Mouse (Mus musculus) neural tube, embryonic 13.5 days (tissue): Measurements from ENCODE around the gene Zg16. TPM values are rescaled to one million over a fixed set of nuclear protein-coding genes. Genes with fewer than 3 reads are reported as not detected.

ENCODE experiments used
- ATAC-seq: fragments of 200-750 bp; cut with Nextera tagmentation; 2 replicates; pipeline ENCODE4 v1.8.0; 2017; ENCODE audit warnings: low read depth, mild to moderate bottlenecking, moderate TSS enrichment, moderate library complexity
- H3K27ac ChIP-seq: fragments of 300-500 bp; sonication (generic); replicated peaks from 2 replicates; pipeline ENCODE4 v1.5.1; 2015; ENCODE audit warnings: moderate library complexity, mild to moderate bottlenecking, inconsistent platforms
- H3K27me3 ChIP-seq: fragments of 300-500 bp; sonication (generic); 2 replicates; pipeline ENCODE4 v1.6.1; 2015; ENCODE audit warnings: mild to moderate bottlenecking, inconsistent platforms
- H3K36me3 ChIP-seq: fragments of 300-500 bp; sonication (generic); 2 replicates; pipeline ENCODE4 v1.6.1; 2015; ENCODE audit warnings: mild to moderate bottlenecking, inconsistent platforms
- H3K4me1 ChIP-seq: fragments of 300-500 bp; sonication (generic); replicated peaks from 2 replicates; pipeline ENCODE4 v1.6.1; 2015; ENCODE audit warnings: inconsistent platforms
- H3K4me2 ChIP-seq: fragments of 300-500 bp; sonication (generic); 2 replicates; pipeline ENCODE4 v1.6.1; 2015; ENCODE audit warnings: inconsistent platforms, mild to moderate bottlenecking, moderate library complexity
- H3K4me3 ChIP-seq: fragments of 300-500 bp; sonication (generic); 2 replicates; pipeline ENCODE4 v1.5.1; 2015; ENCODE audit warnings: mild to moderate bottlenecking, inconsistent platforms
- H3K9ac ChIP-seq: fragments of 300-500 bp; sonication (generic); 2 replicates; pipeline ENCODE4 v1.6.1; 2015; ENCODE audit warnings: moderate library complexity, mild to moderate bottlenecking, inconsistent platforms
- H3K9me3 ChIP-seq: fragments of 300-500 bp; sonication (generic); 2 replicates; pipeline ENCODE4 v1.6.1; 2016; ENCODE audit warnings: inconsistent platforms
- WGBS: fragments of 180-500 bp; shearing (Covaris S2); methylation state at CpG from one replicate; pipeline ENCODE4 v1.1.7; 2015; 5-methylcytosine and 5-hydroxymethylcytosine counted together
- polyA plus RNA-seq: library from polyadenylated mRNA; unstranded; fragments of >200 nt; fragmentation: Nextera tagmentation; extraction: Ambion mirVana; gene quantifications from 2 replicates; pipeline ENCODE4 v1.2.1, GENCODE M21; 2015

Gene Zg16
- polyA plus RNA-seq, 1 experiment from 2014 or later, result not detected

GRCm38 (mm10) chr7:127031244-127031643, 55.9 kb downstream of the Zg16 start:
- Histone ChIP-seq H3K4me2 (no peak overlapping the region), H3K36me3 (peaks cover 28% of the 10 kb centered on the region), H3K4me1 (peaks cover 12% of the 10 kb centered on the region), H3K27me3 (no peaks in the 10 kb centered on the region), H3K9me3 (no peaks in the 10 kb centered on the region), H3K9ac (no peak overlapping the region), H3K4me3 (no peak overlapping the region), H3K27ac (no peak overlapping the region)
- WGBS, result 79% methylated on average over 1 of the region's 1 CpGs
- ATAC-seq, result no peak

GRCm38 (mm10) chr7:127030172-127030571, 57.0 kb downstream of the Zg16 start:
- Histone ChIP-seq H3K36me3 (peaks cover 28% of the 10 kb centered on the region), H3K27me3 (no peaks in the 10 kb centered on the region), H3K4me1 (peaks cover 12% of the 10 kb centered on the region), H3K4me2 (no peak overlapping the region), H3K9ac (no peak overlapping the region), H3K27ac (no peak overlapping the region), H3K9me3 (no peaks in the 10 kb centered on the region), H3K4me3 (no peak overlapping the region)
- WGBS, result 98% methylated on average over 1 of the region's 1 CpGs
- no peak for ATAC-seq

- Histone ChIP-seq H3K27ac (peak overlapping the region; percentile 100), H3K36me3 (peaks cover 35% of the 10 kb centered on the region), H3K4me1 (peaks cover 35% of the 10 kb centered on the region), H3K9ac (peak overlapping the region; percentile 75), H3K9me3 (no peaks in the 10 kb centered on the region), H3K4me2 (peak overlapping the region; percentile 64), H3K27me3 (no peaks in the 10 kb centered on the region), H3K4me3 (peak overlapping the region; percentile 97)
- ATAC-seq, result peak; percentile 5; the same call in 1 of the 2 replicates
- 60% methylated on average over 8 of the region's 8 CpGs for WGBS
Observed at GRCm38 (mm10) chr7:127027885-127028284, 59.2 kb downstream of the Zg16 start.

- Histone ChIP-seq H3K4me2 (peak within 1 kb of the TSS; percentile 99), H3K4me1 (peaks cover 42% of the 10 kb centered on the region), H3K4me3 (peak within 1 kb of the TSS; percentile 97), H3K27me3 (no peaks in the 10 kb centered on the region), H3K27ac (peak within 1 kb of the TSS; percentile 100), H3K9me3 (no peaks in the 10 kb centered on the region), H3K9ac (peak within 1 kb of the TSS; percentile 100), H3K36me3 (peaks cover 35% of the 10 kb centered on the region)
- under 1% methylated on average over 38 of the region's 63 CpGs for WGBS
- peak; percentile 92 for ATAC-seq
Observed at GRCm38 (mm10) chr7:127026984-127027726, 60.0 kb downstream of the Zg16 start, which contains the start of gene Maz. Gene Maz, minus strand, starts transcription at chr7:127027037.

- H3K9me3 ChIP-seq, result no peaks in the 10 kb centered on the region
- WGBS, result no CpG with 5 or more reads among the region's 48 CpGs
- peak overlapping the region; percentile 100 for H3K27ac ChIP-seq
- peak overlapping the region; percentile 100 for H3K9ac ChIP-seq
- H3K27me3 ChIP-seq, result no peaks in the 10 kb centered on the region
- H3K4me2 ChIP-seq, result peak overlapping the region; percentile 99
- peak overlapping the region; percentile 97 for H3K4me3 ChIP-seq
- H3K36me3 ChIP-seq, result peaks cover 34% of the 10 kb centered on the region
- peaks cover 48% of the 10 kb centered on the region for H3K4me1 ChIP-seq
- ATAC-seq, result no peak
Observed at GRCm38 (mm10) chr7:127026616-127026983, 60.5 kb downstream of the Zg16 start.

DNA sequence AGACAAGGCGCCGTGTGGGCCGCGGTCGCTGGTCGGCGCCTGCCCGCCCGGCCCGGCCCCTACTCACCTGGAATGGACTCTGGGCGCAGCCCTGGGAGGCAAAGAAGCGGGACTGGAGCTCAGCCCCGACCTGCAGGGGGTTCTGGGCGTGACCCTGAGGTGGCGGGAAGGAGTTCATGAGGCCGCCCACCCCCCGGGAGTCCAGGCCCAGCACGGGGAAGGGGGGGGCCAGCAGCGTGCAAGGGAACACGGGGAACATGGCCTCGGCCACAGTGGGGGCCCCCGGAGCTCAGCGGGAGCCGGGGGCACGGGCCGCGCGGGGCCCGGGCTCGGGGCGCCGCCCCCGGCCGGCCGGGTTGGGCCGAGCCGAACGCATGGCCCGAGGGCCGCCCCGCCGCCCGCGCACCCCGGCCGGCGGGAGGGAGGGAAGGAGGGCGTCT, 60.9 kb downstream of the Zg16 start:
- Histone ChIP-seq H3K27ac (peak overlapping the region; percentile 100), H3K4me3 (peak overlapping the region; percentile 97), H3K4me1 (peaks cover 52% of the 10 kb centered on the region), H3K9ac (peak overlapping the region; percentile 100), H3K36me3 (peaks cover 30% of the 10 kb centered on the region), H3K27me3 (no peaks in the 10 kb centered on the region), H3K4me2 (peak overlapping the region; percentile 99), H3K9me3 (no peaks in the 10 kb centered on the region)
- under 1% methylated on average over 15 of the region's 48 CpGs for WGBS
- peak; percentile 3; the same call in 1 of the 2 replicates for ATAC-seq

- H3K27me3 ChIP-seq, result no peaks in the 10 kb centered on the region
- WGBS, result under 1% methylated on average over 63 of the region's 65 CpGs
- peaks cover 28% of the 10 kb centered on the region for H3K36me3 ChIP-seq
- peak overlapping the region; percentile 100 for H3K27ac ChIP-seq
- no peak for ATAC-seq
- peak overlapping the region; percentile 100 for H3K9ac ChIP-seq
- peak overlapping the region; percentile 97 for H3K4me3 ChIP-seq
- H3K4me2 ChIP-seq, result peak overlapping the region; percentile 99
- peaks cover 57% of the 10 kb centered on the region for H3K4me1 ChIP-seq
- H3K9me3 ChIP-seq, result no peaks in the 10 kb centered on the region
Observed at GRCm38 (mm10) chr7:127025556-127026160, 61.5 kb downstream of the Zg16 start.

- Histone ChIP-seq H3K4me3 (peak overlapping the region; percentile 97), H3K27ac (peak overlapping the region; percentile 100), H3K4me2 (peak overlapping the region; percentile 99), H3K36me3 (peaks cover 28% of the 10 kb centered on the region), H3K4me1 (peaks cover 64% of the 10 kb centered on the region), H3K9me3 (no peaks in the 10 kb centered on the region), H3K9ac (peak overlapping the region; percentile 100), H3K27me3 (no peaks in the 10 kb centered on the region)
- peak; percentile 47 for ATAC-seq
- under 1% methylated on average over 30 of the region's 30 CpGs for WGBS
Observed at GRCm38 (mm10) chr7:127024755-127025555, 62.2 kb downstream of the Zg16 start.

- H3K27ac ChIP-seq, result peak overlapping the region; percentile 100
- no peaks in the 10 kb centered on the region for H3K9me3 ChIP-seq
- H3K36me3 ChIP-seq, result peaks cover 28% of the 10 kb centered on the region
- WGBS, result 27% methylated on average over 19 of the region's 19 CpGs
- peak overlapping the region; percentile 100 for H3K9ac ChIP-seq
- H3K27me3 ChIP-seq, result no peaks in the 10 kb centered on the region
- no peak for ATAC-seq
- peak overlapping the region; percentile 99 for H3K4me2 ChIP-seq
- peak overlapping the region; percentile 97 for H3K4me3 ChIP-seq
- H3K4me1 ChIP-seq, result peaks cover 73% of the 10 kb centered on the region
Observed at GRCm38 (mm10) chr7:127023896-127024690, 63.0 kb downstream of the Zg16 start.

DNA sequence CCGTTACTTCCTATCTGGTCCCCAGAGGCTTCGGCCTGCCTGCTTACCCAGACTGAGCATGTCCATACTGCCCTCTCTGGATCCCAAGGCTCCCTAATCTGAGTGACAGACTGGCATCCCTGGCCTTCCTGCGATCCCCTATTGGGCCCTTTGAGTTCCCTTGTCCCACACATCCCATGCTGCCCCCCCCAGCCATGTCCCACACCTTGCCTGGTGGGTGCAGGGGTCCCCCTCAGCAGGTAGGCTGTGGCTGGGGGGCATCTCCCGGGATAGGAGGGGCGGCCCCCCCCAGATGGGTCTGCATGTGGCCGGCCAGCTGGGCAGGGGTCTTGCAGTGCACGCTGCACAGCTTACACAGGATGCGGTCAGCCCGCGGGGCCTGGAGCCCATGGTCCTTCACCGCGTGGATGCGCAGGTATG, 63.8 kb downstream of the Zg16 start:
- peaks cover 28% of the 10 kb centered on the region for H3K36me3 ChIP-seq
- peak overlapping the region; percentile 99 for H3K4me2 ChIP-seq
- no peak for ATAC-seq
- H3K9ac ChIP-seq, result peak overlapping the region; percentile 100
- no peaks in the 10 kb centered on the region for H3K9me3 ChIP-seq
- H3K4me3 ChIP-seq, result peak overlapping the region; percentile 97
- H3K4me1 ChIP-seq, result peaks cover 76% of the 10 kb centered on the region
- H3K27ac ChIP-seq, result peak overlapping the region; percentile 100
- 84% methylated on average over 13 of the region's 13 CpGs for WGBS
- H3K27me3 ChIP-seq, result no peaks in the 10 kb centered on the region

- H3K4me3 ChIP-seq, result peak overlapping the region; percentile 97; the same call in 1 of the 2 replicates
- peak overlapping the region; percentile 100 for H3K27ac ChIP-seq
- ATAC-seq, result no peak
- 81% methylated on average over 7 of the region's 7 CpGs for WGBS
- peaks cover 28% of the 10 kb centered on the region for H3K36me3 ChIP-seq
- H3K4me2 ChIP-seq, result peak overlapping the region; percentile 99
- peak overlapping the region; percentile 100 for H3K9ac ChIP-seq
- H3K9me3 ChIP-seq, result no peaks in the 10 kb centered on the region
- no peaks in the 10 kb centered on the region for H3K27me3 ChIP-seq
- peaks cover 76% of the 10 kb centered on the region for H3K4me1 ChIP-seq
Observed at GRCm38 (mm10) chr7:127022528-127023271, 64.4 kb downstream of the Zg16 start.
